Mouse (Mus musculus) forebrain, postnatal 0 days (tissue): Measurements from ENCODE around the gene Perm1. TPM values are rescaled to one million over a fixed set of nuclear protein-coding genes. Genes with fewer than 3 reads are reported as not detected.

ENCODE experiments used
- ATAC-seq: fragments of 200-750 bp; cut with Nextera tagmentation; 2 replicates; pipeline ENCODE4 v1.8.0; 2017; ENCODE audit warnings: mild to moderate bottlenecking, moderate library complexity
- DNase-seq: peaks from one replicate; pipeline ENCODE4 v3.0.0-alpha.2; 2015
- H3K27ac ChIP-seq: fragments of 300-500 bp; sonication (generic); 2 replicates; pipeline ENCODE4 v1.5.1; 2014; ENCODE audit warnings: low read depth, mild to moderate bottlenecking, antibody characterized with exemption, low read length, moderate library complexity, mixed read lengths
- H3K27me3 ChIP-seq: fragments of 300-500 bp; sonication (generic); 2 replicates; pipeline ENCODE4 v1.6.1; 2014; ENCODE audit warnings: mild to moderate bottlenecking, low read length, mixed read lengths; ENCODE audit not compliant: insufficient read depth
- H3K36me3 ChIP-seq: fragments of 300-500 bp; sonication (generic); 2 replicates; pipeline ENCODE4 v1.6.1; 2014; ENCODE audit warnings: mild to moderate bottlenecking, moderate library complexity; ENCODE audit not compliant: insufficient read depth
- H3K4me1 ChIP-seq: fragments of 300-500 bp; sonication (generic); 2 replicates; pipeline ENCODE4 v1.6.1; 2014; ENCODE audit warnings: antibody characterized with exemption; ENCODE audit not compliant: insufficient read depth
- H3K4me2 ChIP-seq: fragments of 300-500 bp; sonication (generic); 2 replicates; pipeline ENCODE4 v1.6.1; 2014; ENCODE audit warnings: low read depth, mild to moderate bottlenecking, moderate library complexity
- H3K4me3 ChIP-seq: fragments of 300-500 bp; sonication (generic); 2 replicates; pipeline ENCODE4 v1.5.1; 2014; ENCODE audit warnings: low read depth, low read length, mixed read lengths
- H3K9ac ChIP-seq: fragments of 300-500 bp; sonication (generic); 2 replicates; pipeline ENCODE4 v1.6.1; 2014; ENCODE audit warnings: mild to moderate bottlenecking
- H3K9me3 ChIP-seq: fragments of 300-500 bp; sonication (generic); 2 replicates; pipeline ENCODE4 v1.6.1; 2016; ENCODE audit warnings: low read length
- CTCF ChIP-seq: sonication (generic); IDR thresholded peaks from 2 replicates; pipeline ENCODE4 v1.5.1; 2016; ENCODE audit warnings: antibody characterized with exemption, control low read depth, low read depth
- WGBS: fragments of 180-500 bp; shearing (Covaris S2); extraction: QIAGEN DNeasy Blood & Tissue Kit; methylation state at CpG from one replicate; pipeline ENCODE4 v1.1.7; 2014; 5-methylcytosine and 5-hydroxymethylcytosine counted together
- polyA plus RNA-seq: library from polyadenylated mRNA; unstranded; fragments of >200 nt; fragmentation: Nextera tagmentation; extraction: Ambion mirVana; gene quantifications from 2 replicates; pipeline ENCODE4 v1.2.1, GENCODE M21; 2015
- total RNA-seq: library from RNA; depleted of rRNA; stranded (reverse); fragments of >200 nt; gene quantifications from 2 replicates; pipeline ENCODE4 v1.2.3, GENCODE M21; 2014; rRNA removed

Perm1 gene
- total RNA-seq (1.1 and 1.3 TPM in 2 replicates), polyA plus RNA-seq (0.69 and 0.86 TPM in 2 replicates)

GRCm38 (mm10) chr4:156215649-156216048 is at the start of gene Perm1:
Gene Perm1, plus strand, starts transcription at chr4:156215868.
- H3K27me3 ChIP-seq, result no peaks in the 10 kb centered on the region
- no peaks in the 10 kb centered on the region for H3K9me3 ChIP-seq
- no peaks in the 10 kb centered on the region for H3K4me1 ChIP-seq
- no peak within 1 kb of the TSS for H3K4me3 ChIP-seq
- no peak within 1 kb of the TSS for H3K4me2 ChIP-seq
- no peak within 1 kb of the TSS for H3K9ac ChIP-seq
- H3K36me3 ChIP-seq, result 0 out of 2 replicates have a peak, but pooled peaks cover 6% of the 10 kb centered on the region
- no peak for DNase-seq
- no peak within 1 kb of the TSS for H3K27ac ChIP-seq
- 80% methylated on average over 4 of the region's 4 CpGs for WGBS
- ATAC-seq, result no peak
- TF ChIP-seq CTCF, result no peak

GRCm38 (mm10) chr4:156166477-156166876 is 49.2 kb upstream of the Perm1 start:
- ATAC-seq (no peak), DNase-seq (no peak)
- Histone ChIP-seq H3K4me2 (no peak overlapping the region), H3K27me3 (no peaks in the 10 kb centered on the region), H3K4me1 (no peaks in the 10 kb centered on the region), H3K27ac (no peak overlapping the region), H3K4me3 (no peak overlapping the region), H3K36me3 (peaks cover 82% of the 10 kb centered on the region), H3K9me3 (no peaks in the 10 kb centered on the region), H3K9ac (no peak overlapping the region)
- TF ChIP-seq CTCF, result no peak
- WGBS, result 92% methylated on average over 9 of the region's 9 CpGs

GRCm38 (mm10) chr4:156168611-156169010 is 47.1 kb upstream of the Perm1 start:
- Histone ChIP-seq H3K27ac (no peak overlapping the region), H3K27me3 (no peaks in the 10 kb centered on the region), H3K9me3 (no peaks in the 10 kb centered on the region), H3K4me1 (no peaks in the 10 kb centered on the region), H3K4me2 (no peak overlapping the region), H3K9ac (no peak overlapping the region), H3K4me3 (no peak overlapping the region), H3K36me3 (peaks cover 96% of the 10 kb centered on the region)
- WGBS, result 95% methylated on average over 8 of the region's 8 CpGs
- ATAC-seq, result no peak
- no peak for DNase-seq
- no peak for TF ChIP-seq CTCF

GRCm38 (mm10) chr4:156169129-156169528 is 46.5 kb upstream of the Perm1 start:
- DNase-seq, result no peak
- no peak for TF ChIP-seq CTCF
- Histone ChIP-seq H3K4me2 (no peak overlapping the region), H3K4me1 (no peaks in the 10 kb centered on the region), H3K36me3 (peaks cover 97% of the 10 kb centered on the region), H3K4me3 (no peak overlapping the region), H3K9me3 (no peaks in the 10 kb centered on the region), H3K27me3 (no peaks in the 10 kb centered on the region), H3K9ac (no peak overlapping the region), H3K27ac (no peak overlapping the region)
- WGBS, result 93% methylated on average over 10 of the region's 10 CpGs
- no peak for ATAC-seq

GRCm38 (mm10) chr4:156171828-156172227 is 43.8 kb upstream of the Perm1 start:
- H3K27ac ChIP-seq, result no peak overlapping the region
- no peak for TF ChIP-seq CTCF
- DNase-seq, result no peak
- H3K27me3 ChIP-seq, result no peaks in the 10 kb centered on the region
- no peak for ATAC-seq
- peaks cover 99% of the 10 kb centered on the region for H3K36me3 ChIP-seq
- no peak overlapping the region for H3K9ac ChIP-seq
- H3K4me3 ChIP-seq, result no peak overlapping the region
- no peaks in the 10 kb centered on the region for H3K4me1 ChIP-seq
- no peak overlapping the region for H3K4me2 ChIP-seq
- H3K9me3 ChIP-seq, result no peaks in the 10 kb centered on the region
- WGBS, result 93% methylated on average over 11 of the region's 11 CpGs

GRCm38 (mm10) chr4:156177630-156178029 is 38.0 kb upstream of the Perm1 start:
- H3K36me3 ChIP-seq, result peaks cover 78% of the 10 kb centered on the region
- peaks cover 20% of the 10 kb centered on the region for H3K4me1 ChIP-seq
- no peak overlapping the region for H3K4me2 ChIP-seq
- TF ChIP-seq CTCF, result no peak
- 93% methylated on average over 9 of the region's 9 CpGs for WGBS
- H3K9me3 ChIP-seq, result no peaks in the 10 kb centered on the region
- no peak overlapping the region for H3K27ac ChIP-seq
- ATAC-seq (no peak), DNase-seq (no peak)
- H3K9ac ChIP-seq, result no peak overlapping the region
- no peaks in the 10 kb centered on the region for H3K27me3 ChIP-seq
- H3K4me3 ChIP-seq, result no peak overlapping the region

DNA sequence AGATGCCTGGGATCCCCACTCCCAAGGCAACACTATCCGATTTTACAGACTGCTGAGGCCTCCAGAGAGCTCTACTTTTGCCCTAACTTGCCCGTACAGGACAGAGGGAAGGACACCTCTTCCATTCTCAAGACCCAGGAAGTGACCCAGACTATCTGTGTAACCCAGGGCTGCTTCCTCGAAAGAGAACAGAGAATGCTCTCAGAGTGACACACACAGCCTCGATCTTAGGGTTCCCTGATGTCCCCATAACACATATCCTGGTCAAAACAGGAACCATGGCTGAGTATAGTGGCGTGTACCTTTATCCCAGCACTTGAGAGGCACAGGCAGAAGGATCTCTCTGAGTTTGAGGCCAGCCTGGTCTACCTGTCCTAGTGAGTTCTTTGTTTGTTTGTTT is 31.9 kb upstream of the Perm1 start:
- TF ChIP-seq CTCF, result no peak
- H3K9ac ChIP-seq, result peak overlapping the region; percentile 35; the same call in 1 of the 2 replicates
- no peaks in the 10 kb centered on the region for H3K9me3 ChIP-seq
- no peak overlapping the region for H3K27ac ChIP-seq
- peaks cover 70% of the 10 kb centered on the region for H3K4me1 ChIP-seq
- H3K4me3 ChIP-seq, result peak overlapping the region; percentile 47
- ATAC-seq, result no peak
- DNase-seq, result no peak
- H3K36me3 ChIP-seq, result peaks cover 18% of the 10 kb centered on the region
- H3K27me3 ChIP-seq, result no peaks in the 10 kb centered on the region
- WGBS, result 85% methylated on average over 5 of the region's 5 CpGs
- H3K4me2 ChIP-seq, result peak overlapping the region; percentile 87
